Mouse (Mus musculus): ENCODE data around the gene Atp5f1.

DNA sequence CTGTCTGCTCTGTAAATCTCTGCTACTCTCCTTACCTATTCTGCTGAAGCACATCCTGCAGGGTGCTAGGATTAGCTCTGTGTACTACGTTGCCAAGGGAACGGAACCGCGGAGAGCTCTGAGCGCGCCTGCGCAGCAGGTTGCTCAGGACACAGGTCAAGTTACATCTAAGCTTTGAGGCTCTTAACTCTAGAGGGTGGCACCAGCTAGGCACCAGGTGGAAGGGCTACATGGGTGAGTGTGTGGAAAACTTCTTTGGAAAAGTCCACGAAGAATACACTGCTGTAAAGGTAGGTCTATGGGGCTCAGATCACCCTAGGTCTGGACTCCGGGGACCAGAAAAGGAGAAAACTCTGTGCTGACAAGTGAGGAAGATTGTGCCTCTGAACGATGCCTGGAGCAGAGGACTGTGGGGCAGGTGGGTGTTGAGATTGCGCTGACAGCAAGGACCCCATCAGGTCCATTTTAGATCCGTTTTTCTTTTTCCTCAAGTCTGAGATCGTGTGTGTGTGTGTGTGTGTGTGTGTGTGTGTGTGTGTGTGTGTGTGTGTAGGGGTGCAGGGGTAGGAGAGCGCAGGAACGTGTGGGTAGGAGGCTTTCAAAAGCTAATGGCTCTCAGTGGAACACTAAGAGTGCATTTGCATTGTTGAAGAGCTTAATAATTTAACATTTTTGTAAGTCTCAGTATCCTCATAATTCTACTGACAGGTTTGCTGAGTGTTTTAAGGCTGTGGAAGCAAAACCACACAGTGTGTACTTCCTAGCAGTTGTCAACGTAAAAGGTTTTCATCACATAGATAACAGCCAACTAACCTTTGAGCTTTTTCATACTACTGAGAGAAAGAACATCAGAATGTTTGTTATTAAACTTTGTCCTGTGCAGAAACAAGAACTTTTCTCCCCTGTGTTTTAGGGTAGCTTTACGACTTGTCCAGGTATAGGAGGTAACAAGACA is 41.8 kb upstream of the Atp5f1 start:
- no peak for TF ChIP-seq CTCF (IDR thresholded peaks at IDR 0.05; ENCODE audit: extremely low read depth, insufficient read depth, insufficient read length, insufficient replicate concordance)
- no peak for TF ChIP-seq POLR2A (IDR thresholded peaks at IDR 0.05; ENCODE audit: low read depth, low read length)

Measured in spleen, adult 2 months (tissue).